26 mouse cellular contexts compared by ENCODE assay signal in the genomic region with DNA sequence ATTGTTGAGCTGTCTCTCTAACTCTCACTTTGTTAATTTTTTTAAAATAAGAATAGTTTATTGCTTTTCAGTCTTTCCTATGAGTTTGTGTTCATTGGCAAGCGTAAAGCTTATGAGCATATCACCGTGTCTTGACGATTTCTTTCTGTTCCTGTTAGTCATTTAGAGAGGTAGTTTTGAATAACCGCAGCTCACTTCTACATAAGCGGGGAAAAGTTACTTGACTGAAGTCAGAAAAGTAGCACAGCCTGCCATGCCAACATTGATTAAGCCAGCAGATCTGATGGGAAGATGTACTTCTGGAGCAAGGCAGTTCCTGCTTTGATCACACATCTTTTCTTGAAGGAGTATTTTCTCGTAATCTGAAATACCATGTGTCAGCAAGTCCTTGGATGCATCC.
A peak's percentile ranks its signal among the peaks of the same experiment; 100 is the strongest.
DNase-seq lines count a peak whose midpoint lies in the region; ATAC-seq lines count a peak whose summit lies in the region.
"Had no signal": no experiment of that assay in that cellular context is flagged by ENCODE, and none has a peak within 500 bp of the region (broad histone marks: within the 10 kb centered on the region; RNA-seq: fewer than 3 reads in every experiment).

No protein-coding gene starts in this region.

- H3K27ac ChIP-seq in forebrain, embryonic 14.5 days (ENCODE audit: low read depth, low read length): no peak overlapping the region
- no peak overlapping the region for H3K27ac ChIP-seq in forebrain, embryonic 15.5 days (replicated peaks)
- H3K27ac ChIP-seq in hindbrain, embryonic 10.5 days: no peak overlapping the region
- H3K27ac ChIP-seq: embryonic facial prominence, embryonic 13.5 days; embryonic facial prominence, embryonic 15.5 days; forebrain, embryonic 10.5 days; forebrain, embryonic 12.5 days had no signal

- H3K4me3 ChIP-seq in forebrain, embryonic 14.5 days (ENCODE audit: low read depth, low read length): no peak overlapping the region
- H3K4me3 ChIP-seq in forebrain, embryonic 15.5 days: no peak overlapping the region
- no peak overlapping the region for H3K4me3 ChIP-seq in hindbrain, embryonic 10.5 days
- H3K4me3 ChIP-seq: embryonic facial prominence, embryonic 13.5 days; embryonic facial prominence, embryonic 15.5 days; erythroblast, embryonic 14.5 days; forebrain, embryonic 10.5 days; forebrain, embryonic 12.5 days had no signal

- WGBS in forebrain, embryonic 14.5 days: 87% methylated on average over 6 of the region's 6 CpGs
- 81% methylated on average over 6 of the region's 6 CpGs for WGBS in forebrain, embryonic 15.5 days
- WGBS in hindbrain, embryonic 10.5 days: 90% methylated on average over 6 of the region's 6 CpGs

- H3K4me2 ChIP-seq in forebrain, embryonic 14.5 days (ENCODE audit: low read length): no peak overlapping the region
- no peak overlapping the region for H3K4me2 ChIP-seq in forebrain, embryonic 15.5 days (replicated peaks)
- H3K4me2 ChIP-seq: embryonic facial prominence, embryonic 13.5 days; embryonic facial prominence, embryonic 15.5 days; forebrain, embryonic 12.5 days had no signal

- H3K27me3 ChIP-seq in forebrain, embryonic 14.5 days (replicated peaks; ENCODE audit: control insufficient read depth, insufficient read depth, low read length): no peaks in the 10 kb centered on the region
- H3K27me3 ChIP-seq in forebrain, embryonic 15.5 days: no peaks in the 10 kb centered on the region
- no peaks in the 10 kb centered on the region for H3K27me3 ChIP-seq in hindbrain, embryonic 10.5 days (ENCODE audit: insufficient read depth, poor library complexity, severe bottlenecking)
- H3K27me3 ChIP-seq: embryonic facial prominence, embryonic 13.5 days; embryonic facial prominence, embryonic 15.5 days; forebrain, embryonic 12.5 days; Patski had no signal

- no peaks in the 10 kb centered on the region for H3K4me1 ChIP-seq in forebrain, embryonic 14.5 days (ENCODE audit: control insufficient read depth, insufficient read depth, low read length)
- H3K4me1 ChIP-seq in forebrain, embryonic 15.5 days: no peaks in the 10 kb centered on the region
- H3K4me1 ChIP-seq in hindbrain, embryonic 10.5 days (replicated peaks): no peaks in the 10 kb centered on the region
- H3K4me1 ChIP-seq: embryonic facial prominence, embryonic 13.5 days; embryonic facial prominence, embryonic 15.5 days; forebrain, embryonic 10.5 days; forebrain, embryonic 12.5 days had no signal

- H3K36me3 ChIP-seq in forebrain, embryonic 14.5 days (ENCODE audit: control insufficient read depth, insufficient read depth, low read length): no peaks in the 10 kb centered on the region
- no peaks in the 10 kb centered on the region for H3K36me3 ChIP-seq in forebrain, embryonic 15.5 days
- H3K36me3 ChIP-seq in hindbrain, embryonic 10.5 days: no peaks in the 10 kb centered on the region
- H3K36me3 ChIP-seq: embryonic facial prominence, embryonic 13.5 days; embryonic facial prominence, embryonic 15.5 days; forebrain, embryonic 10.5 days; forebrain, embryonic 12.5 days; G1E had no signal

- H3K9ac ChIP-seq in forebrain, embryonic 14.5 days (ENCODE audit: low read length): no peak overlapping the region
- no peak overlapping the region for H3K9ac ChIP-seq in forebrain, embryonic 15.5 days (replicated peaks)
- H3K9ac ChIP-seq: embryonic facial prominence, embryonic 13.5 days; embryonic facial prominence, embryonic 15.5 days; forebrain, embryonic 12.5 days had no signal

- DNase-seq in forebrain, embryonic 14.5 days (ENCODE audit: low spot score): peak; percentile 16
- peak; percentile 6 for DNase-seq in brain, adult 2 months (ENCODE audit: low read depth, low spot score)
- peak; percentile 6 for DNase-seq in induced T-regulatory cell, adult 2 months (ENCODE audit: low read depth)
- no peak for DNase-seq in spleen, postnatal 4 days (ENCODE audit: low spot score in 2 of 2)
- DNase-seq in neural tube, embryonic 10.5 days (ENCODE audit: extremely low spot score, low spot score): no peak
- DNase-seq in hindbrain, embryonic 10.5 days (ENCODE audit: low spot score): no peak
- DNase-seq: adrenal gland, adult 8-10 months; adrenal gland, postnatal 14 days; adrenal gland, postnatal 36 days; B cell, adult 2 months; cerebellum, adult 11-12 months; cerebellum, adult 2 months; cerebellum, adult 9-11 months; cerebellum, postnatal 14 days; cerebellum, postnatal 36 days; embryo, embryonic 11 days had no signal

- ATAC-seq in forebrain, embryonic 14.5 days: no peak
- no peak for ATAC-seq in forebrain, embryonic 15.5 days (replicated peaks)
- ATAC-seq: activated CD4-positive, CD25-positive, alpha-beta regulatory T cell, adult 4 months; forebrain, embryonic 16.5 days; Patski had no signal

- H3K9me3 ChIP-seq in forebrain, embryonic 14.5 days (replicated peaks; ENCODE audit: control insufficient read depth, low read length): no peaks in the 10 kb centered on the region
- H3K9me3 ChIP-seq in forebrain, embryonic 15.5 days: no peaks in the 10 kb centered on the region
- H3K9me3 ChIP-seq in hindbrain, embryonic 10.5 days: no peaks in the 10 kb centered on the region
- H3K9me3 ChIP-seq: embryonic facial prominence, embryonic 13.5 days; embryonic facial prominence, embryonic 15.5 days; forebrain, embryonic 10.5 days; forebrain, embryonic 12.5 days had no signal

Comparison
In these comparisons a context has a peak if more than half of its experiments do, and no peak if none do; other contexts are left out.
1. DNase-seq: peak in forebrain, embryonic 14.5 days (single experiment), brain, adult 2 months (single experiment) and induced T-regulatory cell, adult 2 months (single experiment); none in spleen, postnatal 4 days (0 of 2), neural tube, embryonic 10.5 days (single experiment) and hindbrain, embryonic 10.5 days (single experiment).